Mouse (Mus musculus): ENCODE data around the gene Apob. TPM values are rescaled to one million over a fixed set of nuclear protein-coding genes. Genes with fewer than 3 reads are reported as not detected.

Gene Apob
- total RNA-seq, 2 experiments from 2014 or later: 260 to 497 TPM

- no peak for DNase-seq
These were observed 60.8 kb downstream of the Apob start for GRCm38 (mm10) chr12:8038081-8038730.

GRCm38 (mm10) chr12:8042626-8043394, 65.4 kb downstream of the Apob start:
- no peak for DNase-seq

GRCm38 (mm10) chr12:8047046-8047445, 69.6 kb downstream of the Apob start:
- no peak for DNase-seq

- no peak for DNase-seq
These were observed 70.4 kb downstream of the Apob start for GRCm38 (mm10) chr12:8047789-8048309.

- no peak for DNase-seq
These were observed 78.7 kb downstream of the Apob start for GRCm38 (mm10) chr12:8056001-8056640.

GRCm38 (mm10) chr12:8059576-8059975, 82.1 kb downstream of the Apob start:
- DNase-seq: peak; percentile 82

GRCm38 (mm10) chr12:8063363-8064065, 86.1 kb downstream of the Apob start:
- DNase-seq: no peak

Other genes starting within 250 kb of the Apob start
- 10 to 100 TPM; 38.2 to 47.9 TPM for gene Ldah, start 230.5 kb downstream of the Apob start, total RNA-seq (2021)

Data from adrenal gland, postnatal 10 days (tissue).